Mouse (Mus musculus): ENCODE measurements at regions not wholly inside any gene's neighbourhood (a gene's known extent, or its start where the extent isn't known, plus 50 kb on each side); places are given as distances from the start of the nearest gene placed in this dataset.

DNA sequence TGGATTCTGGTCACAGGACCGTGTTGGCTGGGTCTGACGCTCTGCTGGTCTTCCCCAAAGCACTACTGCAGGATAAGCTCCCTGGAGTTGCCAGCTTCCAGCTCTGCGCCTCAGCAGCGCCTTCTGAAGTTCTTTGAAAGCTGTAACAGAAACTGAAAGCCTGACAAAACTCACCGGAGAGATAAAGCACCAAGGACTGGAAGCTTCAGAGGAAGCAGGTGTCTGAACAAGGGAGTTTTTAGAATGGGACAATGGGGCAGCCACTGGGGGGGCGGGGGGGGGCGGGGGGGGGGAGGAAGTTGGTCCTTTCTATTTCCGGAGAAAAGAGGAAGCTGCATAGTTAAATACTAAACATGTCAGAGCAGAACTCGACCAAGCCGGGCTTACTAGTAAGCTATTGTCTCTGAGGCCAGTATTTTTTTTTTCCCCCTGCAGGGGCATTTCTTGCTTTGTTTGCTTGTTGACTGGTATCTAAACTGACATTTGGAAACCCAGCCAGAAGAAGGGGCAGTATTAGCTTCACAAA lies 180.8 kb upstream of the Klf7 start:
- Histone ChIP-seq H3K9ac (ENCODE audit: low read length) (peak overlapping the region; percentile 51), H3K4me1 (replicated peaks; ENCODE audit: control insufficient read depth, insufficient read depth, low read length) (peaks cover 3% of the 10 kb centered on the region), H3K27me3 (ENCODE audit: control insufficient read depth, insufficient read depth, low read depth, low read length) (no peaks in the 10 kb centered on the region), H3K36me3 (ENCODE audit: control insufficient read depth, insufficient read depth, low read length) (no peaks in the 10 kb centered on the region), H3K9me3 (ENCODE audit: control insufficient read depth, low read length) (no peaks in the 10 kb centered on the region), H3K27ac (ENCODE audit: low read length) (peak overlapping the region; percentile 80), H3K4me2 (ENCODE audit: low read depth, low read length) (peak overlapping the region; percentile 46), H3K4me3 (ENCODE audit: low read length) (peak overlapping the region; percentile 30)
- WGBS, result 13% methylated on average over 10 of the region's 10 CpGs
- ATAC-seq (ENCODE audit: low read depth), result peak; percentile 53; the same call in 1 of the 2 replicates

- H3K4me2 ChIP-seq (ENCODE audit: low read depth, low read length), result no peak overlapping the region
- no peak overlapping the region for H3K9ac ChIP-seq (ENCODE audit: low read length)
- peak overlapping the region; percentile 56 for H3K27ac ChIP-seq (ENCODE audit: low read length)
- H3K36me3 ChIP-seq (ENCODE audit: control insufficient read depth, insufficient read depth, low read length), result no peaks in the 10 kb centered on the region
- H3K27me3 ChIP-seq (ENCODE audit: control insufficient read depth, insufficient read depth, low read depth, low read length), result no peaks in the 10 kb centered on the region
- H3K4me3 ChIP-seq (ENCODE audit: low read length), result no peak overlapping the region
- 25% methylated on average over 6 of the region's 6 CpGs for WGBS
- H3K9me3 ChIP-seq (ENCODE audit: control insufficient read depth, low read length), result no peaks in the 10 kb centered on the region
- ATAC-seq (ENCODE audit: low read depth), result peak; percentile 45
- peaks cover 3% of the 10 kb centered on the region for H3K4me1 ChIP-seq (replicated peaks; ENCODE audit: control insufficient read depth, insufficient read depth, low read length)
Observed at GRCm38 (mm10) chr1:64301530-64302061, 179.5 kb upstream of the Klf7 start.

DNA sequence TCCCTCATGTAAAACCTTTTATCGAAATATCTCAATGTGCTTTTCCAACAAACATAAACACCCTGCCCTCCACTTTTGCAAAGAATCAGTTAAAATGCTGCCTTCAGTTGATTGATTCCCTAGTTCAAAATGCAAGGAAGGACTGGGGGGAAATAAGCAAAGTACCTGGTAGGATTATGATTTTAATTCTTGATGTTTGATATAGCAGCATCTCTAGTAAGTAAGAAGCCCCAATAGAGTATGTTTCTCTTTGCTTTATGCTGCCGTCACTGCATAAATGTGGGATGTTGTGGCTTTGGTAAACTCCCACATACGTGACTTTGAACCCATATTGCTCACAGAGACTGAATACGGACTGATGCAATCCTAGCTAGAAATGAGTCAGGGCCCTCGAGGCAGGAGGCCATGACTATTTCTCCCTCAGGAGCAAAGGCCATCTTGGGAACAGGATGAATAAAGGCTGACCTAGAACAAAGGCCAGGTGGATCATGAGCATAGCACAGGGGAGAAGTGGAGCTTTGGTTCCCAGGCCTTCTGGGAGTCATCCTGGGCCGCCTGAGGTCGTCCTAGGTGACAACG lies 179.0 kb upstream of the Klf7 start:
- no peak for ATAC-seq (ENCODE audit: low read depth)
- Histone ChIP-seq H3K27ac (ENCODE audit: low read length) (peak overlapping the region; percentile 56), H3K27me3 (ENCODE audit: control insufficient read depth, insufficient read depth, low read depth, low read length) (no peaks in the 10 kb centered on the region), H3K9ac (ENCODE audit: low read length) (no peak overlapping the region), H3K4me3 (ENCODE audit: low read length) (no peak overlapping the region), H3K4me1 (replicated peaks; ENCODE audit: control insufficient read depth, insufficient read depth, low read length) (peaks cover 3% of the 10 kb centered on the region), H3K4me2 (ENCODE audit: low read depth, low read length) (no peak overlapping the region), H3K9me3 (ENCODE audit: control insufficient read depth, low read length) (no peaks in the 10 kb centered on the region), H3K36me3 (ENCODE audit: control insufficient read depth, insufficient read depth, low read length) (no peaks in the 10 kb centered on the region)
- WGBS, result 66% methylated on average over 8 of the region's 8 CpGs

GRCm38 (mm10) chr1:64298950-64299349 lies 176.9 kb upstream of the Klf7 start:
- Histone ChIP-seq H3K9me3 (ENCODE audit: control insufficient read depth, low read length) (no peaks in the 10 kb centered on the region), H3K27me3 (ENCODE audit: control insufficient read depth, insufficient read depth, low read depth, low read length) (no peaks in the 10 kb centered on the region), H3K9ac (ENCODE audit: low read length) (no peak overlapping the region), H3K27ac (ENCODE audit: low read length) (no peak overlapping the region), H3K4me1 (replicated peaks; ENCODE audit: control insufficient read depth, insufficient read depth, low read length) (no peaks in the 10 kb centered on the region; the same call in 1 of the 2 replicates), H3K4me2 (ENCODE audit: low read depth, low read length) (no peak overlapping the region), H3K4me3 (ENCODE audit: low read length) (no peak overlapping the region), H3K36me3 (ENCODE audit: control insufficient read depth, insufficient read depth, low read length) (no peaks in the 10 kb centered on the region)
- whole genome bisulfite sequencing, result 39% methylated on average over 2 of the region's 2 CpGs
- ATAC-seq (ENCODE audit: low read depth), result no peak

DNA sequence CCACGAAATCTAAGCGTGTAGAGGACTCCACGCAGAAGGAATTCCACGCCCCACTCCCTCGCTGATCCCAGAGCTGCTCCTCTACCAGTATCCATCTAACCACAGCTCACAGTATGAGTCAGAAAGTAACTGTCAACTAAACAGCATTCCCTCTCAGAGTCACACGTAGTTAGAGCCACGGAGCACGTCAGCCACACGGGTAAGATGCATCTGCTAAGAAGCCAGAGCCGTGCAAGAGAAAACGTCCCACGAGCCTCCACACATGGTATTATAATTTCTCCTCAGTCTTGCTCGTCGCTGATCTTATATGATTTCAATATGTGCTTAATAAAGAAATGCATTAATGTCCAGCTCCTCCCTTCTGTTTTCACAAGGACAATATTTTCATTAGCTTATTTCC lies 176.1 kb upstream of the Klf7 start:
- Histone ChIP-seq H3K9me3 (ENCODE audit: control insufficient read depth, low read length) (no peaks in the 10 kb centered on the region), H3K27ac (ENCODE audit: low read length) (no peak overlapping the region), H3K4me2 (ENCODE audit: low read depth, low read length) (no peak overlapping the region), H3K4me3 (ENCODE audit: low read length) (no peak overlapping the region), H3K27me3 (ENCODE audit: control insufficient read depth, insufficient read depth, low read depth, low read length) (no peaks in the 10 kb centered on the region), H3K36me3 (ENCODE audit: control insufficient read depth, insufficient read depth, low read length) (no peaks in the 10 kb centered on the region), H3K9ac (ENCODE audit: low read length) (no peak overlapping the region), H3K4me1 (replicated peaks; ENCODE audit: control insufficient read depth, insufficient read depth, low read length) (no peaks in the 10 kb centered on the region; the same call in 1 of the 2 replicates)
- ATAC-seq (ENCODE audit: low read depth), result no peak
- WGBS, result 77% methylated on average over 14 of the region's 14 CpGs

GRCm38 (mm10) chr1:64297343-64297742 lies 175.3 kb upstream of the Klf7 start:
- Histone ChIP-seq H3K27ac (ENCODE audit: low read length) (no peak overlapping the region), H3K27me3 (ENCODE audit: control insufficient read depth, insufficient read depth, low read depth, low read length) (no peaks in the 10 kb centered on the region), H3K36me3 (ENCODE audit: control insufficient read depth, insufficient read depth, low read length) (no peaks in the 10 kb centered on the region), H3K9ac (ENCODE audit: low read length) (no peak overlapping the region), H3K4me3 (ENCODE audit: low read length) (no peak overlapping the region), H3K9me3 (ENCODE audit: control insufficient read depth, low read length) (no peaks in the 10 kb centered on the region), H3K4me2 (ENCODE audit: low read depth, low read length) (no peak overlapping the region), H3K4me1 (replicated peaks; ENCODE audit: control insufficient read depth, insufficient read depth, low read length) (no peaks in the 10 kb centered on the region; the same call in 1 of the 2 replicates)
- 84% methylated on average over 5 of the region's 5 CpGs for WGBS
- no peak for ATAC-seq (ENCODE audit: low read depth)

GRCm38 (mm10) chr1:64295512-64295945 lies 173.4 kb upstream of the Klf7 start:
- H3K9me3 ChIP-seq (ENCODE audit: control insufficient read depth, low read length), result no peaks in the 10 kb centered on the region
- H3K4me2 ChIP-seq (ENCODE audit: low read depth, low read length), result no peak overlapping the region
- H3K36me3 ChIP-seq (ENCODE audit: control insufficient read depth, insufficient read depth, low read length), result no peaks in the 10 kb centered on the region
- no peak overlapping the region for H3K27ac ChIP-seq (ENCODE audit: low read length)
- H3K9ac ChIP-seq (ENCODE audit: low read length), result no peak overlapping the region
- no peak overlapping the region for H3K4me3 ChIP-seq (ENCODE audit: low read length)
- ATAC-seq (ENCODE audit: low read depth), result 0 out of 2 replicates have a peak, but pooled peaks have one; percentile 23
- no peaks in the 10 kb centered on the region for H3K27me3 ChIP-seq (ENCODE audit: control insufficient read depth, insufficient read depth, low read depth, low read length)
- H3K4me1 ChIP-seq (replicated peaks; ENCODE audit: control insufficient read depth, insufficient read depth, low read length), result no peaks in the 10 kb centered on the region; the same call in 1 of the 2 replicates
- 42% methylated on average over 6 of the region's 6 CpGs for WGBS

DNA sequence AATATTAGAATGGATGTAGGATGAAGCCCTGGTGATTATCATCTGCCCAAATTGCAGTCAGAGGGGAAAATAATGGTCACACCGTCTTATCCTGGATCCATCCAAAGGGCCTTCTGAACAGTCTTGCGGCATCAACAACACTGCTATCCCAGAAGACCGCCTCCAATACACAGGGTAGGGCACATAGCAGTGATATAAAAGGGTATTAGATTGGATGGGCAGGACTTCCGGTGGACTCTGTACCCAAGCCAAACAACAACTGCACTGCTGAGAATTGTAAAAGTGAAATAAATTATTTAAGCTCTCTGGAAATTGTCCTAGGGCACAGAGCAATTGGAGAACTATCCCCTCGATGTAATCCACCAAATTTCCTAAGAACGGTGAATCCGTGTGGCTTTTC lies 173.0 kb upstream of the Klf7 start:
- WGBS, result 82% methylated on average over 7 of the region's 7 CpGs
- Histone ChIP-seq H3K4me1 (replicated peaks; ENCODE audit: control insufficient read depth, insufficient read depth, low read length) (no peaks in the 10 kb centered on the region; the same call in 1 of the 2 replicates), H3K27ac (ENCODE audit: low read length) (no peak overlapping the region), H3K36me3 (ENCODE audit: control insufficient read depth, insufficient read depth, low read length) (no peaks in the 10 kb centered on the region), H3K27me3 (ENCODE audit: control insufficient read depth, insufficient read depth, low read depth, low read length) (no peaks in the 10 kb centered on the region), H3K9ac (ENCODE audit: low read length) (no peak overlapping the region), H3K4me2 (ENCODE audit: low read depth, low read length) (no peak overlapping the region), H3K4me3 (ENCODE audit: low read length) (no peak overlapping the region), H3K9me3 (ENCODE audit: control insufficient read depth, low read length) (no peaks in the 10 kb centered on the region)
- no peak for ATAC-seq (ENCODE audit: low read depth)

DNA sequence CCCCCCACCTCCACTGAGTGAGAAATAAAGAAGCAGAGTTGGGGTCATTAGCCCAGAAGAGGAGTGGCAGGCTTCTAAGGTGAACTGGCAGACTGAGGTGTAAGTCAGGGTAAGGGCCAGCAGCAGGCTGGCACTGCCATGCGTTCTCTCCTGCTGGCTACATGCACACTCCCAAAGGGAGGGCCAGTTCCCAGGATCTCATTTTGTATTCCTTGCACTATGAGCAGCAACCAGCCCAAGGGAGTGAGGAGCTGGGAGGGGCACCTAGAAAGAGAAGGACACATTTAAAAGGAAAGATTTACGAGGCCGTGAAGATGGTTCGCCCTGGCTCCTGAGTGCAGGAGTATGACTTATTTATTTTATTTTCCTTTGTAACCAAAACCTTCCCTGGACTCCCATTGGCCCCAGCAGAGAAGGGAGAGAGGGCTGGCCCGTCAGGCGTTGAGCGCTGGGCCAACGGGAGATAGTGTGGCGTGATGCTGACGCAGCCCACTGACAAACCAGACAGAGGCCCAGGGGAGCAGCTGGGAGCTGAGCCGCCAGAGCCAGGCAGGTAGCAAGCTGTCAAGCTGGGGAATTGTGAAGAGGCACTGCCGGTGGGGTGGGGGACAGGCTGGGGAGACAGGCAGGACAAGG lies 166.8 kb upstream of the Klf7 start:
- no peaks in the 10 kb centered on the region for H3K36me3 ChIP-seq (ENCODE audit: control insufficient read depth, insufficient read depth, low read length)
- no peak overlapping the region for H3K9ac ChIP-seq (ENCODE audit: low read length)
- WGBS, result 35% methylated on average over 12 of the region's 12 CpGs
- no peaks in the 10 kb centered on the region for H3K27me3 ChIP-seq (ENCODE audit: control insufficient read depth, insufficient read depth, low read depth, low read length)
- H3K9me3 ChIP-seq (ENCODE audit: control insufficient read depth, low read length), result no peaks in the 10 kb centered on the region
- H3K4me3 ChIP-seq (ENCODE audit: low read length), result no peak overlapping the region
- H3K4me2 ChIP-seq (ENCODE audit: low read depth, low read length), result peak overlapping the region; percentile 48
- H3K27ac ChIP-seq (ENCODE audit: low read length), result no peak overlapping the region
- H3K4me1 ChIP-seq (replicated peaks; ENCODE audit: control insufficient read depth, insufficient read depth, low read length), result no peaks in the 10 kb centered on the region; the same call in 1 of the 2 replicates
- ATAC-seq (ENCODE audit: low read depth), result no peak

Measured in lung, embryonic 16.5 days (tissue).